Mouse (Mus musculus) left cerebral cortex, adult 18-20 months (tissue): Measurements from ENCODE around the gene Uvrag. TPM values are rescaled to one million over a fixed set of nuclear protein-coding genes. Genes with fewer than 3 reads are reported as not detected.

Experiments used
- DNase-seq, 2 experiments: peaks; one replicate each; pipeline ENCODE4 v3.0.0; 2021 to 2022; ENCODE audit warnings: low spot score in 2 of 2, mixed read lengths in 1 of 2
- total RNA-seq, 2 experiments: library from RNA; stranded (reverse); gene quantifications; 2 replicates each; pipeline ENCODE4 v1.2.3; 2021

The Uvrag gene
- total RNA-seq, 2 experiments from 2014 or later = 51.7 to 56.8 TPM

DNA sequence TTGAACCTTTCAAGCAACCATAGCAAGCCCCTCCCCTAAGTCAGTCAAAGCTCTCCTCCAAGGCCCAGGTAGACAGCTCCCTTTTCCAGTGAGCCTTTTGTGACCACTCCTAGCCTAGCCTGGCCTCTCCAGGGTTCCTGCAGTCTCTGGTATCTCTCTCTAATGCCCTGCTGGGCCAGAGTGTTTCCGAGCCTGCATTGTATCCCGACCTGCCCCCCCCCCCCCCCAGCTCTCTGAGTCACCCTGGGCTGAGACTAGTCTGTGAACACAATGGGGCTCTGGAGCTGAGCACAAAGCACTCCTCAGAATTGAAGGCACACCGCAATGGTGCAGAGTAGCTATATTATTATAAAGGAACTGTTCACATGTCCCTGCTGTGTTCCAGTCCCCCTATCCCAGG, 284.8 kb downstream of the Uvrag start:
- DNase-seq = no peak

DNA sequence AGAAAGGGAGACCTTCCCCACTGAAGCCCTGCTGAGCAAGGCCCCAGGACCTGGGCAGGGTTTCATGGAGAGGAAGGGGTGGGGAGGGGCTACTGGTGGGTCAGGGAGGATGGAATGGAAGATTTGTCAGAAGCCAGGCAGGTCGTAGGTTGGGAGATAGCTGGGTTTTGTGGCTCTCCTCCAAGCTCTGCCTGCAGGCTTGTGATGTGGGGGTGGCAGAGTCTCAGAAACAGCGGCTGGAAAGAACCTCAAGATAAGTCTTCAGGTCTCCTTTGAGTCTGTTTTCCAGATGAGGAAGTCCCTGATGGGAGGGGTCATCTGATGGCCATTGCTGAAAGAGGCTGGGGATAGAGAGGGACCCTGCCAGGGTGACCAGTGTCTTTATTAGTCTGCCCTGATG, 285.6 kb downstream of the Uvrag start:
- DNase-seq = peak; percentile 24 to 43

DNA sequence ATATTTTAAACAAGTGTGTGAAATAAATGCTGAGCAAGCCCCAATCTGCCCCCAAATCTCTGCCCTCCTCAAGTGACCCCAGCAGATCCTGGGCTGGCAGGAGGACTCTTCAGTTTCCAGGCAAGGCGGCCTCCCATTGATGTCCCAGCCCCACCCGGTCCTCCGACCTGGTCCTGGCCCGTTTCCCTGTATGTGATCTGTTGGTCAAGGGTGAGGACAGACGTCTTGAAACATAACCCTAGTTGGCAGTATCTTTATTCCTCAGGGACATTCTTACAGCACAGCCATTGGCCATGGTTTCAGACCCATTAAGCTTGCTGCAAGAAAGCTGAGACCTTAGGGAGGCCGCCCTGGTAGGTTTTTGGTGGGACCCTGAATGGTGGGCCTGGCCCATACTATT, 287.1 kb downstream of the Uvrag start:
- no peak for DNase-seq

DNA sequence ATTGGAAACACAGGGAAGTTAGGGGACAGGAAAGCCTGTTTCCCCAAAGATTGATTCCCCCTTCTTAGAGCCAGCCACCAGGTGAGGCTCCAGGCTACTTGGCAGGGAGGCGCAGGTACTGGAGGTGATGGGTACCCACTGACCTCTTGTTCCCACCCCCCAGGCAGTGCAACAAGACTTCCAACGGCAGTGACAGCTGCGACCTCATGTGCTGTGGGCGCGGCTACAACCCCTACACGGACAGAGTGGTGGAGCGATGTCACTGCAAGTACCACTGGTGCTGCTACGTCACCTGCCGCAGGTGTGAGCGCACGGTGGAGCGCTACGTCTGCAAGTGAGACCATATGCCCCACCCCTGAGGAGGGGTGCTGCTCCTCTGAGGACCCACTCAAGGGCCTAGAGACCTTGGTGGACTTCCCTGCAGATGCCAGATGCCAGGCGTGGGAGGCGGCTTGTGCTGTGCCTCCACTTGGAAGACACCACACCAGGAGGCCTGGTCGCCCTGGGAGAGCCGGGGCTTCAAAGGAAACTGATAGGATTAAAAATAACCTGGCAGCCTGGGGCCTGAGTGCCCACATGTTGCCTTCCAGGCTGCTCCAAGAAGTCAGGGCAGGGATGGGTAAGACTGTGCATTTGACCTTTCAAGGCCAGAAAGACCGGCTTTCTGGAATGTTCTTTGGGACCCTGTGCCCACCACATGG, 287.8 kb downstream of the Uvrag start:
- DNase-seq = no peak

DNA sequence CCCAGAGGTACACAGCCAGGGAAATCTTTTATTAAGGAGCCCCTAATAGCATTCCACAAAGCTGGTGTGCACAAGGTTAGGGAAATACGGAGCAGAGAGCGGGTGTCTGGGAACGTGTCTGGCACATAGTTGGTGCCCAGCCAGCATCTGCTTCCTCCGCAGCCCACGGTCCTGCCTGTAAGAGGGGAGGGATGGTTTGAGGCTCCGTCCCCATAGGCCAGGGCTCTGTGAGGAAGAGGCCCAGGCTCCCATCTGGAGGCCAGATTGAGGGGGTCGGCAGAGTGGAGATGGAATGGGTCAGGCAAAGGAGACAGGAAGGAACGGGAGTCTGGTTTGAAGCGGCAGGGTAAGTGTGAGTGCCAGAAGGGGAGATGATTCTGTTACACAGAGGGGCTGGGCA, 289.7 kb downstream of the Uvrag start:
- DNase-seq = no peak

DNA sequence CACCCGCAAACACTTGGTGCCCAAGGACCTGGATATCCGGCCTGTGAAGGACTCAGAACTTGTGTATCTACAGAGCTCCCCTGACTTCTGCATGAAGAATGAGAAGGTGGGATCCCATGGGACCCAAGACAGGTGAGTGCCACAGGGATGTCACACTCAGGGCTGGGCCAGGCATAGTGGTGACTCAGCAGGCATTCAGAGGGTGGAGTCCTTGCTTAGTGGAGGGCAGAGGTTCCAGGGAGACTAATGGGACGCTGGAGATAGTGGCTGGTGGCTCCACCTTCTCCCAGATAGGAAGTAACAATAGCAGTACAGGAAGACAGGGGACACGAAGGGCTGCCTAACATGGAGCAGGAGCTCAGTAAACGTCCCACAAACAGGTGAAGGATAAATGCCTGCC, 290.6 kb downstream of the Uvrag start:
- no peak for DNase-seq

DNA sequence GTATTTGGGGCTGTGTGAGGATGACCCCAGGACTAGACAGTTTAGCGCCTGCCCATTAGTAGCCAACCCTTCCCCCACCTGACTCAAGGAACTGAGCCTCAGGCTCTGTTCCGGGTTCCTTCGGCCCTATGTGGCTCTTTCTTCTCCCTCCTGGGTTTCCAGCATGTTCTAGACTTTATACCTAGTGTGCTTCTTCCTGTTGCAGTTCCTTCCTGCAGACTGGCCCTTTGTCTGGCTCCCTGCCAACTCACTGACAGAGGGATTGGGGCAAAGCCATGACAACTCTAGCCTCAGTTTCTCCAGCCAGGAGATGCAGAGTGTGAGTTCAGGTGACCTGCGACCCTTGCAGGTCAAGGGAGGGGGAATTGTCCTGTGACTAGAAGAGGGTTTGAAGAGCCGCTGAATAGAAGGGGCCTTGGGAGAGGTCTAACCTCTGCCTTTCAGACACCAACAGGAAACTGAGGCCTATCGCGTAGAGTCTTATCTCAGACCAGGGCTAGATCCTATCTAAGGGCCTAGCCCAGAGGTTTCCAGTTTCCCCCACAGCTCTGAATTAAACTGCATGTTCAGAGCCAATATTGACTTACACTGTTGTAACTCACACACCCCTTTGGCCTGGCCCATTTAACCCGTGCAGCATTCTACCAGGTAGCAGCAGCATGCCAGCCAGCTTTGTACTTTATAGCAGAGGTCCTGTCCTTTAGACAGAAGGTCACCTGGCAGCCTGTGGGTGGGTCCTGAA, 291.9 kb downstream of the Uvrag start:
- no peak for DNase-seq

DNA sequence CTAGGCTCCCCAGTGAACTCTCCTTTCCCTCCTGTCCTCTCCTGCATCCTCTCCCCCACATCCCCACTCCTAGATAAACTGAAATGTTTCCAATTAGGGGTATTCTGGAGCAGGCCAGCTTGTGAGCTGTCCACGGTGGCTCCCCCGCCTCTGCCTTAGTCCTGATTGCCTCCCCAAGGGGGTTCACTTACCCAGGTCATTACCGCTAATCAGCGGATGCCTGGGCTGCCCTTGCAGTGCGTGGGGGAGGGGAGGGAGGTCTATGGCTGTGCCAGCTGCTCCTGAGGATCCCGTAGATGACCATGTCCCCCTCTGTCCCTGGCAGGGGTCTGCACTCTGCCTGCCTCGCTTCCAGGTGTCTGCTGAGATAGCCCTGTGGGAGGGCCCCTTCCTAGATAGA, 297.3 kb downstream of the Uvrag start:
- DNase-seq = no peak

DNA sequence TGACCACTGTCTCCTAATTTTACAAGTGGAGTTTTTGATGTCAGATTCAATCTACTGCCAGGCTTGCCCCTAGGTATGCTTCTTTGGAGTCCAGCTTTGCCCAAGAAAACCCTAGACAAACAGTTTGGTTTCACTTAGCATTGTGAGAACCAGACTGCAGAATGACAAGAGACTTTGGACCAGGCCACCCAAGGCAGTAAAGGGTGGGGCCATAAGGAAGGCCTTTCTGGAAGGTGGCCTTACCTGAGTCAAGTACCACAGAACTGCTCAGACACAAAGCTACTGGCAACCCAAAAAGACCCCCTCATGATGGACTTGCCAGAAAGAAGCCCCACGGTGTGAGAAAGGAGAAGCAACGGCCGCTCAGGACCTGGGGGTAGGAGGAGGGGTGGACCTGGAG, 297.9 kb downstream of the Uvrag start:
- no peak for DNase-seq

DNA sequence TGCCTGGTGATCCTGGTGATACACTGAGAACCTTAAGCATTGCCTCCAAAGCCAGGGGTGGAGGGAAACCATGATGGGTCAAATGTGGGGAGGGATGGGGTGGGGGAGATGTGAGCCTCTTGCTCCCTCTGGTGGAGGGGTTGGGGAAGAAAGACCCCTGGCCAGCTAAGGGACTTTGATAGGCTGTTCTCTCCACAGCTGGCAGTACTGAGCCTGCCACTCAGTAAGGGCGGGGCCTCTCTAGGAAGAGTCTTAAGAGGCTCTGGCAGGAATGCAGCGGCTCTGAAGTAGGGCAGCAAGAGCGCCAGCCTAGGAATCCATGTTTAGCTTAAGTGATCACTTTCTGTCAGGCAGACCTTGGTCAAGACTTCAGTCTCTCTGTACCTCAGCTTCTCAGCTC, 299.1 kb downstream of the Uvrag start:
- no peak for DNase-seq

DNA sequence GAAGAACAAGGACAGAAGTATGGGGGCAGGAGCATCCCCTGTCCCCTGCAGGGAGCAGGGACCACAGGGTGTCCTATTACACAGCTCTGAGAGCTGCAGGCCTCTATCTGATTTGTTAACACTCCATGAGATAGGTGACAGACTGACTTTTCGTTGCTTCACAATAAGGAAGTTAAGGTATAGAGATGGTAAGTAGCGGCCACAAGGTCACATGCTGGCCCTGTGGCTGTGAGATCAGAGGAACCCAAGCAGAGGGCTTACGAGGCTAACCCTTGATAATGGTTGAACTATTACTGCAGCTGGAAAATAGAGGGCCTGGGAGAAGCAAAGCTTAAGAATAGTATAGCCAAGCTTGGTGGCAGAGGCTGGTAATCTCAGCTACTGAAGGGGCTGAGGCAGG, 300.2 kb downstream of the Uvrag start:
- DNase-seq = no peak

DNA sequence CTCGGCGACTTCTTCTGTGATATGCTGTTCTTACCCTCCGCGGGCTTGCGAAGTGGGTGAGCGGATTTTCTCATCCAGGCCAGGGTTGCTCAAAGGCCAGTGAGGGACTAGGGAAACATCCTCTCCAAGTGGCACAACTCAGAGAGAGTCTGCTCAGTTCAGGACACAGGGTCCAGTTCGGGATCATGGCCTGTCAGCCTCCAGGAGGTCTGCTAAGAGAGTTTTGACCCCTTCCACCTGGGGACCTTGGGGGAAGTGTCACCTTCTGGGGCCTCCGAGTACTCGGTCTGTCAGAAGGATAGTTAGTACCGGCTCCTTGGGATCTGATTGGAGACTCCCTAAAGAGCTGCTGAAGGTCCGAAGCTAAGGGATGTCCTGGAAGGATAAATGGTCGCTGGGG, 301.6 kb downstream of the Uvrag start:
- DNase-seq = no peak

DNA sequence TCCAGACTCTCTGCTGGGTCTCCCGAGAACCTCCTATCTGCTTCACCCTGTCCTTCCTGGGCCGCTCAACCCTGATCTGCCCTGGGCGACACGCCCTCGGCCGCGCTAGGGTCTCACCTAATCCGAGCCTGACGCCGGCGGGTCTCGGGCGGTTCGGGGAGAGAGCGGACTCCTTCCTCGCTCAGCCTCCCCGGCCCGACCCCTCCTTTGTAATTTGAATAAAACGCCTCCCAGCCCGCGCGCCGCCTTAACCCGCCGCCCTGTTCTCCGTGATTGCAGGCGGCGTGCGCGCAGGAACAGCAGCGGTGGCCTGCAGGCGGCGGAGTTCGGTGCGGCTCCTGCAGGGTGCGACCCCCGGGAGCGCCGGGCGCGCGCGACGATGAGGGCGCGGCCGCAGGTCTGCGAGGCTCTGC, 302.2 kb downstream of the Uvrag start:
- DNase-seq = peak in 1 of 2 experiments; percentile 37

DNA sequence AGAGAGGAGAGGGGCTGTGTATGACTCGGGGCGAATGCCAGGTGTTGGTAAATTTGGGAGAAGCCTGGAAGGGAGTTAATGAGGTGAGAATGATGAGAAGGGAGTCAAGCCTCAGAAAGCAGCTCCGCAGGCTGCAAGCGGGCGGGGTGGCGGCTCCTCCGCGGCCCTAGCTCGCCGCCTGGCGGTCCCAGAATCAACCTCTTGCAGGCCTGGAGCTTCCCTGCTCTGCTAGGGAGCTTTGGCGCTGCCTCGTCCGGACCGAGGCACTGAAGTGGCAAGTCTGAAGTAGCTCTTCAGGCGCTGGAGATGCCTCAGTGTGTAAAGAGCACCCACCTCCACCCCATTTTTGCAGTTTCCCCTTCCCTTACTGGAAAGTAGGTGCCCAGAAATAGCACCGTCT, 303.0 kb downstream of the Uvrag start:
- DNase-seq = peak; percentile 81 to 85

DNA sequence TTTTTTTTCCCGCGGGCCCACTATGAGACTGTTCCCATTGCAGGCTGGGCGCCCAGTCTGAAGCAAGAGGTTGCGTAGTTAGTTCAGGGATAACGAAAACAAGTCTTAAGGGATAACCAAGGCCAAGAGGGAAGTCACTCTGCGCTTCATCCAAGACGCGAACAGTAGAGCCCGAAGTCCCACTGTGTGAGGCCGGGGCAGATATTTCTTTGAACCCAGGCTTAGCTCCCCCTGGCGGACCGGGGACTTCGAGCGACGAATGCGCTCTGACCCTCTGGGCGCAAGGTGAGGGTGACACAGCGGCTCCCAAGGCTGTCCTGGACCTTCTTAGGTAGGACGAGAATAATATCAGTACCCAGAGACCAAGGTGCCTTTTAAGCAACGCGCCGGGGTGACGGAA, 304.3 kb downstream of the Uvrag start:
- peak; percentile 23 to 44 for DNase-seq

DNA sequence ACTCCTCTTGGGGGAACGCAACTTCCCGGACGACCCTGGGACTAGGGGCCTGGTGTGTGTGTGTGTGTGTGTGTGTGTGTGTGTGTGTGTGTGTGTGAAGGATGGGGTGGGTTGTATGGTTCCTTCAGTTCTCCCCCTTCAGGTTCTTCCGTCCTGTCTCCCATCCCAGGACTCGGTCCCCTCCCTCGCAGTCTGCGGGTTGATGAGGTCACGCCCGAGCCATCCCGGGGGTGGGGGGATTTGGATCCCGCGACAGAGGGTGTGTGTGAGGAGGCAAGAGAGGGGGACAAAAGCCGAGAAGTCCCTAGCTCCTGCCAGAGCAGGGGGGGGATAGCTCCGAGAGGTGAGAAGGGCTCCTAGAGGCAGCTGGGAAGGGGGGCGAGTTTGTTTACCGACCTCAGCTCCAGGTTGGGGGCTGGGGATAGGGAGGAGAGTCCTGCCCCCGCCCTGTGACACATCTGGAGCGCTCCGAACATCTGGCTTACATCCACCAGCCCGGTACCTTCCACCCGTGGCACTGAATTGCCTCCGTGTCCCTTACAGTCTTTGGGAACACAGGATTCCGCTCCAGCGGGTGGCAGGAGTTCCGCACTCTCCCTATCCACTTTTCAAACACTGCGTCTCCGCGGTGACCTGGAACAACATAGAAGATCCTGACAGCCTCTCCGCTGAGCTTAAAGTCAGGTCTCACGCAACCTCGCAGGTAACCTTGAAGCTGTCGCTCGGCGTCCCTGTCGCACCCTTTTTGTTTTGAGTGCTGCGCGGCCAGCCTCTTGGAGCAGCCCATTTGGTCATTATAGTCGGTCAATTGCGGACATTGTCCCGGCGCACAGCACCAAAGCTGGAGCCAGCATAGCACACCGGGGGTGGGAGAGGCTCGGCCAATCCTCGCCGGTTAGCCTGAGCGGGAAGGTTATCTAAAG, 305.2 kb downstream of the Uvrag start:
- no peak for DNase-seq

Other genes starting within 250 kb of the Uvrag start
- gene Dgat2, start 41.6 kb upstream of the Uvrag start, total RNA-seq = 10 to 100 TPM; 57.5 to 63.0 TPM
- not detected for gene Mogat2, start 97.5 kb upstream of the Uvrag start, total RNA-seq
- 100 to 1,000 TPM; 134 to 141 TPM for gene Map6, start 126.3 kb upstream of the Uvrag start, total RNA-seq
- gene Serpinh1, start 212.1 kb upstream of the Uvrag start, total RNA-seq = 10 to 100 TPM; 20.2 to 23.6 TPM
- gene Gdpd5, start 240.3 kb upstream of the Uvrag start, total RNA-seq = 10 to 100 TPM; 29.0 to 34.2 TPM